Mouse (Mus musculus) MEL (cell line): Measurements from ENCODE around the gene Serpina1b. TPM values are rescaled to one million over a fixed set of nuclear protein-coding genes. Genes with fewer than 3 reads are reported as not detected.

ENCODE experiments used
- DNase-seq: peaks from one replicate; pipeline ENCODE4 v3.0.0; 2011; ENCODE audit warnings: low read depth, low spot score
- H3K27ac ChIP-seq: 2 replicates; pipeline ENCODE4 v1.5.1; 2012; ENCODE audit warnings: low read depth, mild to moderate bottlenecking, control low read depth, low read length, moderate library complexity; ENCODE audit not compliant: control insufficient read depth
- H3K27me3 ChIP-seq, 2 experiments: fragments of 150-350 bp in 1 of 2; sonication (generic) in 1 of 2; 2 replicates each; pipeline ENCODE4 v1.6.1; 2012; ENCODE audit warnings: low read length in 2 of 2, mild to moderate bottlenecking in 2 of 2, improper control_type of control experiment in 1 of 2, moderate library complexity in 1 of 2; ENCODE audit not compliant: insufficient read depth in 2 of 2, control insufficient read depth in 1 of 2
- H3K36me3 ChIP-seq, 2 experiments: 2 replicates each; pipeline ENCODE4 v1.6.1; 2012 to 2014; ENCODE audit warnings: low read length in 2 of 2, improper control_type of control experiment in 1 of 2, inconsistent platforms in 1 of 2, mild to moderate bottlenecking in 1 of 2; ENCODE audit not compliant: insufficient read depth in 2 of 2, control insufficient read depth in 1 of 2
- H3K4me1 ChIP-seq, 2 experiments: fragments of 150-350 bp in 1 of 2; sonication (generic) in 1 of 2; 2 replicates each; pipeline ENCODE4 v1.6.1; 2012; ENCODE audit warnings: low read length in 2 of 2, improper control_type of control experiment in 1 of 2, mild to moderate bottlenecking in 1 of 2; ENCODE audit not compliant: insufficient read depth in 2 of 2, control insufficient read depth in 1 of 2
- H3K4me3 ChIP-seq, 2 experiments: fragments of 150-350 bp in 1 of 2; sonication (generic) in 1 of 2; 2 replicates each; pipeline ENCODE4 v1.5.1; 2012; ENCODE audit warnings: low read depth in 2 of 2, low read length in 2 of 2, mild to moderate bottlenecking in 2 of 2, moderate library complexity in 2 of 2, control low read depth in 1 of 2, improper control_type of control experiment in 1 of 2; ENCODE audit not compliant: control insufficient read depth in 1 of 2, insufficient read depth in 1 of 2
- H3K79me2 ChIP-seq: 2 replicates; pipeline ENCODE4 v1.6.1; 2012; ENCODE audit warnings: mild to moderate bottlenecking, low read length, moderate library complexity; ENCODE audit not compliant: control insufficient read depth, poor library complexity, insufficient read depth
- H3K9ac ChIP-seq: 2 replicates; pipeline ENCODE4 v1.6.1; 2012; ENCODE audit warnings: low read depth, mild to moderate bottlenecking, control low read depth, low read length, moderate library complexity; ENCODE audit not compliant: control insufficient read depth, poor library complexity, severe bottlenecking
- H3K9me3 ChIP-seq: fragments of 150-350 bp; sonication (generic); replicated peaks from 2 replicates; pipeline ENCODE4 v1.6.1; 2012; ENCODE audit warnings: mild to moderate bottlenecking, low read length, improper control_type of control experiment, moderate library complexity; ENCODE audit not compliant: insufficient read depth
- CHD1 ChIP-seq: IDR thresholded peaks from 2 replicates; pipeline ENCODE4 v1.6.1; 2012; ENCODE audit warnings: low read depth, mild to moderate bottlenecking, inconsistent platforms, low read length, improper control_type of control experiment
- CTCF ChIP-seq, 3 experiments: IDR thresholded peaks in 2 of 3; conservative IDR thresholded peaks in 1 of 3; 2 replicates each; pipeline ENCODE4 v1.5.1; 2011 to 2012; ENCODE audit warnings: low read length in 3 of 3, low read depth in 2 of 3, mild to moderate bottlenecking in 2 of 3, improper control_type of control experiment in 1 of 3, inconsistent platforms in 1 of 3, mixed read lengths in 1 of 3, moderate library complexity in 1 of 3; ENCODE audit not compliant: control insufficient read depth in 1 of 3, insufficient read depth in 1 of 3, poor library complexity in 1 of 3, severe bottlenecking in 1 of 3
- E2F4 ChIP-seq: IDR thresholded peaks from 2 replicates; pipeline ENCODE4 v1.6.1; 2011; ENCODE audit warnings: low read depth, low read length, improper control_type of control experiment, borderline replicate concordance
- ELF1 ChIP-seq: IDR thresholded peaks from 2 replicates; pipeline ENCODE4 v1.6.1; 2014; ENCODE audit warnings: low read depth, mild to moderate bottlenecking, inconsistent platforms, low read length, improper control_type of control experiment, moderate library complexity
- EP300 ChIP-seq, 2 experiments: IDR thresholded peaks; 2 replicates each; pipeline ENCODE4 v1.6.1; 2011; ENCODE audit warnings: improper control_type of control experiment in 2 of 2, low read length in 2 of 2, low read depth in 1 of 2, mild to moderate bottlenecking in 1 of 2
- JUND ChIP-seq: IDR thresholded peaks from 2 replicates; pipeline ENCODE4 v1.6.1; 2011; ENCODE audit warnings: low read depth, mild to moderate bottlenecking, improper control_type of control experiment, low read length
- KAT2A ChIP-seq: conservative IDR thresholded peaks from 2 replicates; pipeline ENCODE4 v1.6.1; 2012; ENCODE audit warnings: low read depth, low read length, improper control_type of control experiment, inconsistent platforms
- MAFK ChIP-seq: IDR thresholded peaks from 2 replicates; pipeline ENCODE4 v1.6.1; 2011; ENCODE audit warnings: low read depth, mild to moderate bottlenecking, low read length, improper control_type of control experiment, borderline replicate concordance
- MAZ ChIP-seq: IDR thresholded peaks from 2 replicates; pipeline ENCODE4 v1.6.1; 2012; ENCODE audit warnings: low read depth, mild to moderate bottlenecking, inconsistent platforms, low read length, improper control_type of control experiment
- MEF2A ChIP-seq: IDR thresholded peaks from 2 replicates; pipeline ENCODE4 v1.6.1; 2014; ENCODE audit warnings: low read depth, mild to moderate bottlenecking, inconsistent platforms, low read length, improper control_type of control experiment; ENCODE audit not compliant: poor library complexity, insufficient replicate concordance, severe bottlenecking; ENCODE audit errors: extremely low read depth
- MXI1 ChIP-seq: IDR thresholded peaks from 2 replicates; pipeline ENCODE4 v1.6.1; 2011; ENCODE audit warnings: mild to moderate bottlenecking, low read depth, low read length, improper control_type of control experiment
- MYB ChIP-seq: IDR thresholded peaks from 2 replicates; pipeline ENCODE4 v1.6.1; 2011; ENCODE audit warnings: mild to moderate bottlenecking, low read depth, low read length, improper control_type of control experiment
- MYC ChIP-seq: IDR thresholded peaks from 2 replicates; pipeline ENCODE4 v1.6.1; 2011; ENCODE audit warnings: low read depth, mild to moderate bottlenecking, low read length, improper control_type of control experiment, moderate library complexity
- NRF1 ChIP-seq: IDR thresholded peaks from 2 replicates; pipeline ENCODE4 v1.6.1; 2014; ENCODE audit warnings: low read depth, mild to moderate bottlenecking, inconsistent platforms, low read length, improper control_type of control experiment, moderate library complexity; ENCODE audit not compliant: poor library complexity, insufficient read depth, severe bottlenecking
- POLR2AphosphoS2 ChIP-seq: IDR thresholded peaks from 2 replicates; pipeline ENCODE4 v1.6.1; 2011; ENCODE audit warnings: low read length, improper control_type of control experiment
- RCOR1 ChIP-seq: IDR thresholded peaks from 2 replicates; pipeline ENCODE4 v1.6.1; 2012; ENCODE audit warnings: low read depth, mild to moderate bottlenecking, inconsistent platforms, low read length, improper control_type of control experiment
- SMC3 ChIP-seq: IDR thresholded peaks from 2 replicates; pipeline ENCODE4 v1.6.1; 2011; ENCODE audit warnings: low read depth, low read length, improper control_type of control experiment
- TBP ChIP-seq: IDR thresholded peaks from 2 replicates; pipeline ENCODE4 v1.8.0; 2011; ENCODE audit warnings: low read depth, low read length, improper control_type of control experiment
- UBTF ChIP-seq: IDR thresholded peaks from 2 replicates; pipeline ENCODE4 v1.6.1; 2012; ENCODE audit warnings: low read depth, mild to moderate bottlenecking, inconsistent platforms, low read length, improper control_type of control experiment, moderate library complexity, borderline replicate concordance; ENCODE audit not compliant: insufficient read depth
- USF1 ChIP-seq: IDR thresholded peaks from 2 replicates; pipeline ENCODE4 v1.6.1; 2014; ENCODE audit warnings: low read depth, mild to moderate bottlenecking, inconsistent platforms, low read length, improper control_type of control experiment, moderate library complexity
- USF2 ChIP-seq, 2 experiments: IDR thresholded peaks; 2 replicates each; pipeline ENCODE4 v1.6.1; 2011 to 2012; ENCODE audit warnings: improper control_type of control experiment in 2 of 2, low read length in 2 of 2, borderline replicate concordance in 1 of 2, inconsistent platforms in 1 of 2, low read depth in 1 of 2, mild to moderate bottlenecking in 1 of 2; ENCODE audit not compliant: insufficient read depth in 1 of 2
- ZC3H11A ChIP-seq: IDR thresholded peaks from 2 replicates; pipeline ENCODE4 v1.6.1; 2012; ENCODE audit warnings: low read depth, mild to moderate bottlenecking, inconsistent platforms, low read length, improper control_type of control experiment
- ZMIZ1 ChIP-seq: IDR thresholded peaks from 2 replicates; pipeline ENCODE4 v1.6.1; 2012; ENCODE audit warnings: low read depth, mild to moderate bottlenecking, inconsistent platforms, low read length, improper control_type of control experiment, moderate library complexity
- polyA plus RNA-seq, 2 experiments: library from polyadenylated mRNA; stranded (reverse) in 1 of 2; unstranded in 1 of 2; fragments of >175 nt in 1 of 2; fragments of >200 nt in 1 of 2; gene quantifications; 2 replicates each; pipeline versions ENCODE4 v1.2.1 to v1.2.4; 2012; ENCODE audit warnings: low replicate concordance in 2 of 2, low read depth in 1 of 2; ENCODE audit not compliant: insufficient read length in 2 of 2, insufficient read depth in 1 of 2, missing spikeins in 1 of 2
- total RNA-seq: library from RNA; depleted of rRNA; stranded (reverse); fragments of 300-350 nt; gene quantifications from 2 replicates; pipeline ENCODE4 v1.2.3, GENCODE M21; 2012

The Serpina1b gene
- total and polyA plus RNA-seq, 3 experiments: not detected

DNA sequence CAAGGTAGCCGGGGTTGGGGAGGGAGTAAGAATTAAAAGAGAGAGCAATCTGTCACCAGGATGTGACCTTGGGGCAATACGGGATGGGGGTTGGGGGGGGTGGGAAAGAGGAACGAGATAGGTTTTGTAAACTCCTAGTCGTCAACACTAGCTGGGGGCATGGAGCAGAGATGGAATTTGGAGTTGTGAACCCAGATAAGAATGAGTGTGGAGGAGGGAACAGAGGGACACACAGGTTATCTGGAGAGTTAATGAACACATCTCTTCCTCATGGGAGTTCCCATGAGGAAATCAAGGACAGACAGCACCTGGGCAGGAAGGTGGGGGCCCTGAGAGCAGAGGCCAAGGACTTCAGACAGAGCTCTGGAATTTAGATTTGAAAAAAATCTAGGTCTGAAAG, 124.1 kb downstream of the Serpina1b start:
- Histone ChIP-seq H3K4me3 (no peak overlapping the region), H3K79me2 (no peaks in the 10 kb centered on the region), H3K9ac (no peak overlapping the region), H3K27ac (no peak overlapping the region), H3K36me3 (no peaks in the 10 kb centered on the region), H3K4me1 (no peaks in the 10 kb centered on the region), H3K9me3 (no peaks in the 10 kb centered on the region), H3K27me3 (no peaks in the 10 kb centered on the region)
- DNase-seq: no peak
- TF ChIP-seq TBP (no peak), ZC3H11A (no peak), EP300 (IDR thresholded peaks at IDR 0.05; ENCODE audit: low read depth in 1 of 2, low read length in 2 of 2) (no peak), ZMIZ1 (no peak), RCOR1 (no peak)

DNA sequence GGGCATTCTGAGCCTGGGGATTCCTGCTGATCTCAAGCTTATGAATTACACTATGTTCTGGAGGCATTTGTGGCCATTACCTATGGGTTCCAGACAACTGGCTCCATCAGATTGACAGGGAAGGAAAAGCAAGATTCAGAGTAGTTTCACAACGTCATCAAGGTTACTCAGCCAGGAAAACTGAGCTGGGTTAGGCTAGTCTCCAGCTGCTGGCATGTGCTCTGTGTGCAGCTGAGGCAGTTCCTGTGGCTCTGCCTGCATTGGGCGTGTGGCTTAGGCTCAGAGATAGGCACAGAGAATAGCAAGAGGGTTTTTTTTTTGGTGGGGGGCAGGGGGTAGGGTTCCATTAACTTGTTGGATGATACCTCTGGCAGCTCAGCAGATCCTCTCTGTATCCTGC, 124.6 kb downstream of the Serpina1b start:
- no peaks in the 10 kb centered on the region for H3K79me2 ChIP-seq
- no peak overlapping the region for H3K4me3 ChIP-seq
- TF ChIP-seq MYC: no peak
- TF ChIP-seq SMC3: no peak
- no peak for TF ChIP-seq MAFK
- no peak for TF ChIP-seq CHD1
- TF ChIP-seq USF1: no peak
- no peak for TF ChIP-seq POLR2AphosphoS2
- TF ChIP-seq E2F4: no peak
- H3K36me3 ChIP-seq: no peaks in the 10 kb centered on the region
- no peaks in the 10 kb centered on the region for H3K9me3 ChIP-seq
- H3K27ac ChIP-seq: no peak overlapping the region
- H3K4me1 ChIP-seq: no peaks in the 10 kb centered on the region
- no peaks in the 10 kb centered on the region for H3K27me3 ChIP-seq
- no peak overlapping the region for H3K9ac ChIP-seq
- DNase-seq: no peak

DNA sequence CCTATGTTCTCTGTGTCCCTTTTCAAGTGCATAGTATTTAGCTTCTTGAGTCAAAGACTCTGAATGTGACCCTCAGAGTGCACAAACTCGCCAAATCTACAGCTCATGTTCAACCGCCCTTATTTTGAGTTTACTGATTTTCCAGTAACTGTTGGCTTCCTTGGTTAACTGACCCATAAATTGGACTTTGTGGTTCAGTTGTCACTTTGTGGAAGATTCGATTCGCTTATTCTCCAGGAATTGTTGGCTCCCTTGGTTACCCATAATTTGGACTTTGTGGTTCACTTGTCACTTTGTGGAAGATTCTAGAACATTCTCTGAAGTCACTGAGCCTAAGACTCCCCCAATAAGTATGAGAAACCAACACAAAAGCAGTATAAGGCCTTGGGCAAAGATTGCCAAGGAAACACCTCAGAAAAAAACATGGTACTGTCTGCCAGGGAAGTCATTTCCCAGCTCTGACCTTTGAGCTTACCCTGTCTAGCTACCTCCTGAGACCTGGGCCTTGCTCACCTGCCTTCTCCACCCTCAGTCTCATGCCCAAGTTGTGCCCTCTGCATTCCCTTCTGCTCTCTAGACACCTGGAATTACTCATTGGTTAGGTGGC, 129.9 kb downstream of the Serpina1b start:
- Histone ChIP-seq H3K9ac (no peak overlapping the region), H3K4me3 (no peak overlapping the region), H3K27ac (no peak overlapping the region), H3K79me2 (no peaks in the 10 kb centered on the region), H3K9me3 (no peaks in the 10 kb centered on the region), H3K4me1 (no peaks in the 10 kb centered on the region), H3K36me3 (no peaks in the 10 kb centered on the region), H3K27me3 (no peaks in the 10 kb centered on the region)
- TF ChIP-seq CTCF (IDR thresholded peaks at IDR 0.05 in 2 of 3, conservative IDR thresholded peaks at IDR 0.05 in 1 of 3; ENCODE audit: control insufficient read depth in 1 of 3, insufficient read depth in 1 of 3, low read depth in 2 of 3, low read length in 3 of 3, poor library complexity in 1 of 3, severe bottlenecking in 1 of 3) (no peak), TBP (no peak), MYC (no peak), USF2 (IDR thresholded peaks at IDR 0.05; ENCODE audit: borderline replicate concordance in 1 of 2, insufficient read depth in 1 of 2, low read depth in 1 of 2, low read length in 2 of 2) (no peak), MEF2A (no peak), MAZ (no peak), MAFK (no peak), ELF1 (no peak), JUND (no peak), MYB (no peak), KAT2A (no peak), UBTF (no peak), RCOR1 (no peak), ZMIZ1 (no peak), NRF1 (no peak), MXI1 (no peak)
- DNase-seq: no peak
